Mouse (Mus musculus): ENCODE data around the gene Per2.

Per2 gene

DNA sequence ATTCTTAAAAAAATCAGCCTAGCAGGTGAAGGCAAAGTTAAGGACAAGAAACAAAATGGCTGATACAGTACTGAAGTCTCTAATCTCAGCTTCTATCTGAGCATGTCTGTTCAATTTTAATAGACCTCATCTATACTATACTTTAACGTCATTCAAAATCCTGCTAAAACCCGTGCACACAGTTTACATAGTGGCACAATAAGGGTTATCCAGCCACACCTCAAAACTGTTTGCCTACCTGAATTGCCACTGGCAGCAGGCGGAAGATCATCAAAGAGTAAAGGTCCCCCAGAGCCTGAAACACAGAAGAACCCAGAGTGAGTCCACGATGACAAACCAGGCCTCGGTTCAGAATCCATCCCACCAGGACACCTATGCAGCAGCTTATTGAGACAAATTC lies 68.8 kb downstream of the Per2 start:
- no peak for DNase-seq (ENCODE audit: low read depth, low spot score)

DNA sequence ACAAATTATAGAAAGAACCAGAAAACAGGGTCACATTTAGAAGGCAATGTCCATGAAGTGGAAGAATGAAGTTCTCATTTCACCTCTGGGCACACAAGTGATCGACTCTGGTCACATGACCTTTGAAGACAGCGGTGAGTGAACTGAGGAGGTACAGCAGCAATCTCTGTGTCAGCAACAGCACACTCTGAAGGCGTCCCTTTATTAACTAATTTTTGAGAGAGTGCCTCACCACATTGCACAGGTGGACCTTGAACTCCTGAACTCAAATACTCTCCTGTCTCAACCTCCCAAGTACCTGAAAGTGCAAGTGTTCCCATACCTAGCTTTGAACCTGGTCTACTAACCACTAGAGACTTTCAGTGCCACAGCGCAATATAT lies 78.0 kb downstream of the Per2 start:
- DNase-seq (ENCODE audit: low read depth, low spot score): no peak

DNA sequence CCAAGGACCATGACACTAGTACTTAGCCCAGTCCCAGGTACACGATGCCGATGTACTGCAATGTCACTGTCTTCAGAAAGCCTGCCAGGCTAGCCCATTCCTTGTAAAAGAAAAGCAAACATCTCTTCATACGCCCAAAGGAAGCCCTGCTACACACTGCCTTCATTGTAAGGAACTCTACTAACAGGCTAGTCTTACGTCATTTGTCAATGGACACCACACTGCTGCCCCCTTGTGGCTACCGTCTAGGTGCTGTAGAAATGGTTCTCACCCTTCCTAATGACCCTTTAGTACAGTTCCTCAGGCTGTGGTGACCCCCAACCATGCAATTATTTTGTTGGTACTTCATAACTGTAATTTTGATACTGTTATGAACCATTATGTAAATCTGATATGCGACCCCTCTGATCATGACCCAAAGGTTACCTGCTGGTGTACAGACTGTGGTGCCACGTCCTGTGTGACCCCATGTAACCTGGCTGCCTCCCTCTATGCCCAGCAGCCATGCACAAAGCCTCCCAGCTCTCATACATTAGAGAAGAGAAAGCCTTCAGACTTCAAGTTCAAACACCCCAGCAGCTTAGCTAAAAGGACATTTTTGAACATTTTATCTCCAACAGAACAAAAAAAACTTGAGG lies 78.6 kb downstream of the Per2 start:
- DNase-seq (ENCODE audit: low read depth, low spot score): peak; percentile 22

DNA sequence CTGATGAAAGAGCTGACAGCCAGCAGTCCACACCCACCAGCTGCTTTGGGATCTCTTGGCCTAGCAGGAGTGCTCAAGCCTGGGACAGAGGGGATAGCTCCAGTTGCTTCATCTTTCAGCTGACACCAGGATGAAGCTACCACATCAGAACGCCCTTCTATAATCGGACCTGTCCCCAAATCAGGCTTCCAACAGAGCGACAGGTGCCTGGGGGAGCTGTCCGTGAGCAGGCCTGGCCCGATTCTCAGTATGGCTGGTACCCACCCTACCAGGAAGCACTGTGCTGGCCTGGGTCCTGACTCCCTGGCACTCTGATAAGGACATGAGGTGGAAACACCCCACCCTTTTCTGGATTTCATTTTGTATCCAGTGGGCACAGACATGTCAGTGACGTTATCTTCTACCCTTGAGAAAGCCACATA lies 85.7 kb downstream of the Per2 start:
- DNase-seq (ENCODE audit: low read depth, low spot score): no peak

DNA sequence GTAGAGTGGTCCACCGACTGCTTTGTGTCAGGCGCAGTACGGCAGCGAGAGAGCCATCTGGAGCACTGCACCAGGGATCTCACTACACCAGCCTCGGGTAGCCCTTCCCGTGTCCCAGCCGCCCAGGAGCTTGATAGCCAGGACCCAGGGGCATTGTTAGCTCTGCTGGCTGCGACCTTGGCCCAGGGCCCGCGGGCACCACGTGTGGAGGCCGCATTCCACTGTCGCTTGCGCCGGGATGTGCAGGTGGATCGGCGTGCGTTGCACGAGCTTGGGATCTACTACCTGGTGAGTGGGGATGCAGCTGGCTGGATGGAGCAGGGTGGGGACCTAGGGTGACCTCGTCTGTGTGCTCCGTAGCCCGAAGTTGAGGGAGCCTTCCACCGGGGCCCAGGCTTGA lies 89.1 kb downstream of the Per2 start:
- DNase-seq (ENCODE audit: low read depth, low spot score): no peak

DNA sequence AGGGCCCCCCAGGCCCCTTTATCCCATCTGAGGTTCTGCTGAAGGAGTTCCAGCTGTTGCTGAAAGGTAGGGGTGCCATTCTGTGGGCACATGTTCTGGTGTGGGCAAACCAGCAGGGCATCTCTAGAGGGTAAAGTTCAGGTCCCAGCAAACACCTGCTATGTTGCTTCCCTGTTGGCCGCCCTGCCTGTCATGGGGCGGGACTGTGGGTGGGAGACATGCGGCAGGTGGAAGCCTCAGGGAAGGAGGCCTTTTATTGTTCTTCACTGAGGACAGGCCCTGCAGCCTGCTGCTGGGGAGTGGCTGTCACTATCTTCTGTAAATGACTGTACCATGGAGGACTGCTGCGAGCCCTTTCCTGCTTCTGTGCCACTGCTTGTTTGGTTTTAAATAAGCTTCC lies 89.7 kb downstream of the Per2 start:
- no peak for DNase-seq (ENCODE audit: low read depth, low spot score)

DNA sequence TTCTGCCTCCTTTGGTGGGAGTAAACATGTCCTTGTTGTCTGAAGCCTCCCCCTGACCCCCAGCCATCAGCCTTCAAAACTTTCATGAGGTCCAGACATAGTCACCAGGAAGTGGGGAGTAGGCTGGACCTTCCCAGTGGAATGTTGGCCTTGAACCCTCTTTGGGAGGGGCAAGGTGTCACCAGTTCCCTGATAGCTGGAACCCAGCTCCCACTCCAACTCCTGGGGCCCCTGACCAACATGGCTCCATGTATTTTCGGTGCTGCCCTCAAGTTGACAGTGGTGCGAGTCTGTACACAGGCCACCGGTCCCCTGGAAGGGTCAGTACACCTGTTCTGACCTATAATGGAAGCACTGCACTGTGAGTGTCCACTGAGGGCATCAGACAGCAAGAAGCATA lies 91.8 kb downstream of the Per2 start:
- DNase-seq (ENCODE audit: low read depth, low spot score): no peak

DNA sequence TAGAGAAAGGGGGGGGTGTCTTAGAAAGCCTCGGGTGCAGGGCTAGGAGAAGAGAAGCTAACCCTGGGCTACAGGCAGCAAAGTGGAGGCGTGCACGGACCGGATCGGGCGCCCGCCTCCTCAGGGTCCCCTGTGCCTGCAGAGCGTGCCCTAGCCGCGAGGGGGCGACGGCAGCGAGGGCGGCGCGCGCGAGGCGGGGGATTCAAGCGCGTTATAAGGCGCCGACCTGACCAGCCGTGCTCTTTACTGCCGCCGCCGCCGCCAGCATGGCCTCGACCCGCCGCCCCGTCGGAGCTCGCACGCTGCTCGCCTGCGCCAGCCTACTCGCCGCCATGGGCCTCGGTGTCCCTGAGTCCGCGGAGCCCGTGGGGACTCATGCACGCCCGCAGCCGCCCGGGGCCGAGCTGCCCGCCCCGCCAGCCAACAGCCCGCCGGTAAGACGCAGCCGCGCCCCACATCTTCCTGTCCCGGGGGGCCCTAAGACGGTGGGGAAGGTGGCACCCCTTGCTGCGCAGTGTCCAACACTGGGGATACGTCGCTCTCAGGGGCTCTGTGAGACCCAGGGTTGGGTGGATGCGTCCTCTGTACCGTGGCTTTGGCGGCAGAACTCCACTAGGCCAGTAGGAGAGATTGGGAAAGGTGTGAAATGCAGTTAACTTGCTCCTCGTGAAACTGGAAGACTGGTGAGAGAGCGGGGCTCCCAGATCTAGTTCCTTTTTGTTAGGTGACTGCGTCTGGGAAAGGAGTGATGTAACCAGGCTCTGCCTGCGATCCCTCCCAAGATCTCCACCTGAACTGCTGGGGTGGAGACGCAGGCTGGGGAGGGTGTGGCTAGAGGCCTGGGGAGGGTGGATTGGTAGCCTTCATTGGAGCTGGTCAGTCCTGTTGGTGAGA lies 92.7 kb downstream of the Per2 start, which contains the start of gene Erfe:
TSS of gene Erfe (plus strand) at position 216 of the 894 bp plus-strand sequence.
- DNase-seq (ENCODE audit: low read depth, low spot score): peak; percentile 55

All from WW6 (cell line).